Mouse (Mus musculus): ENCODE results near the gene Evi2b.

DNA sequence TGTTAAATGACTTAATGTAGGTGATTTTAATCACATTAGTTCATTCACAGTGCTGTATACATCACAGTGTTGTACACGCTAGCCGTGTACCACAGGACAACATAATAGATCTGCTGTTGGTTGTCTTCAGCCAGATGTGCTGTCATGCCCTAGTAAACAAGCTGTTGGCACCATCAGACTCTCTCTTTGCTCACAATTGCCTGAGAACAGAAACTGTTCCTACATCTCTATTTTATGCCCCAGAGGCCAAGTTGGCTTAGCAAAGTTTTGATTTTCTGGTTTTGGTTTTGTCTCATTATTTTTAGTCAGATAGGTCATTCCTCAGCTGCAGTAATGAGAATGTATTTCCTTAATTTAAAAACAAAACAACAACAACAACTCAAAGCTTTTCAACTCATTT lies 6.2 kb upstream of the Evi2b start:
- TF ChIP-seq POLR2A (IDR thresholded peaks at IDR 0.05; ENCODE audit: insufficient read length, low read depth) (no peak), MYOG (IDR thresholded peaks at IDR 0.05; ENCODE audit: control insufficient read depth in 1 of 3, insufficient read depth in 1 of 3, insufficient read length in 2 of 3, low read depth in 2 of 3) (no peak), REST (IDR thresholded peaks at IDR 0.05; ENCODE audit: insufficient read depth, insufficient read length) (no peak), E2F4 (IDR thresholded peaks at IDR 0.05; ENCODE audit: insufficient read depth) (no peak), POLR2AphosphoS2 (IDR thresholded peaks at IDR 0.05; ENCODE audit: insufficient read length, low read depth) (no peak), USF1 (IDR thresholded peaks at IDR 0.05; ENCODE audit: low read depth) (no peak), TCF3 (IDR thresholded peaks at IDR 0.05; ENCODE audit: insufficient read length, low read depth) (no peak), TCF12 (IDR thresholded peaks at IDR 0.05; ENCODE audit: insufficient read depth, poor library complexity, severe bottlenecking) (no peak), MYOD1 (IDR thresholded peaks at IDR 0.05; ENCODE audit: control insufficient read depth in 1 of 3, insufficient read length in 2 of 3, low read depth in 2 of 3) (no peak), CEBPB (IDR thresholded peaks at IDR 0.05; ENCODE audit: insufficient read depth, poor library complexity, severe bottlenecking) (no peak), MAX (IDR thresholded peaks at IDR 0.05; ENCODE audit: low read depth) (no peak), SRF (IDR thresholded peaks at IDR 0.05; ENCODE audit: control insufficient read depth, insufficient read length, low read depth) (no peak)

Measured in myocyte (in vitro differentiated cells).